Mouse (Mus musculus): ENCODE results near the gene Sf3a3. TPM values are rescaled to one million over a fixed set of nuclear protein-coding genes. Genes with fewer than 3 reads are reported as not detected.

The Sf3a3 gene
- polyA plus RNA-seq, 1 experiment from 2014 or later: 134 TPM

DNA sequence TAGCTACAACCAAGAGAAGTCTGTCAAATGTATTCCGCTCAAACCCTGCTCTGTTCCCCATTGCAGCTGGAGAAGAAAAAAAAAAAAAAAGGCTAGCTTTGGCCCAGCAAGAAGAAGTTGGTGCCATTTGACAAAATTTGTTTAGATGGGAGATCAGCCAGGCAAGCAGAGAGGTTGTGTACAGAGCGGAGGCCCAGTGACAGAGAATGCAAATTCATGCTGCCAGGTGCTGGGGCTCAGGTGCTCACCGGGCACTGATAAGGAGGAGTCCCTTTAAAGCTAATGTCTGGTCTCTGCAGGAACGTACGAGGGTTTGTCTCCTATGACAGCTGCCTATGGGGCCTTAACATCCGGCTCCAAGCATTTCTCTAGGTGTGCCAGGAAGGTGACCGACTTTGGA is 32.0 kb downstream of the Sf3a3 start:
- no peaks in the 10 kb centered on the region for H3K9me3 ChIP-seq (ENCODE audit: control insufficient read depth, low read length)
- no peak overlapping the region for H3K4me2 ChIP-seq (ENCODE audit: low read depth, low read length)
- no peaks in the 10 kb centered on the region for H3K27me3 ChIP-seq (ENCODE audit: control insufficient read depth, insufficient read depth, low read depth, low read length)
- no peak overlapping the region for H3K27ac ChIP-seq (ENCODE audit: low read length)
- H3K36me3 ChIP-seq (ENCODE audit: control insufficient read depth, insufficient read depth, low read length): no peaks in the 10 kb centered on the region
- no peak overlapping the region for H3K4me3 ChIP-seq (ENCODE audit: low read length)
- H3K4me1 ChIP-seq (replicated peaks; ENCODE audit: control insufficient read depth, insufficient read depth, low read length): peaks cover 9% of the 10 kb centered on the region
- no peak overlapping the region for H3K9ac ChIP-seq (ENCODE audit: low read length)
- WGBS: 70% methylated on average over 7 of the region's 7 CpGs
- ATAC-seq (ENCODE audit: low read depth): no peak

DNA sequence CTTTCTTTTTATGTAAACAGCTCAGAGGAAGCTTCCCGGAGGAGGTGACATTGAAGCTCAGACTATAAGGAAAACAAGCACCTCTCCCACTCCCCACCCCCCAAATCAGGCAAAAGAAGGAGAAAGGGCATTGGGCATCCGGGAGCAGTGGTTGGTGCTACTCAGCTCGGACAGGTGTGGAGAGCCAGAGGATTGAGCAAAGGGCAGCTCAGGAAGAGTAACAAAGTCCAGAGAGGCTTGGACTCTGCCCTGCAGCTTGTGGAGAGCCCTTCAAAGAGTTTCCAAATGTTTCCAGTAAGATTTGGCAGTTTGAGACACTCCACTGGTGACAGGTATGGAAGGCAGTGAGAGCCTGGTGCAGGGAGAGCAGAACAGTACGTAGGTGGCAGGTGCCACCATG is 33.3 kb downstream of the Sf3a3 start:
- no peak overlapping the region for H3K4me3 ChIP-seq (ENCODE audit: low read length)
- H3K36me3 ChIP-seq (ENCODE audit: control insufficient read depth, insufficient read depth, low read length): no peaks in the 10 kb centered on the region
- no peak overlapping the region for H3K27ac ChIP-seq (ENCODE audit: low read length)
- no peak for ATAC-seq (ENCODE audit: low read depth)
- H3K9ac ChIP-seq (ENCODE audit: low read length): no peak overlapping the region
- H3K27me3 ChIP-seq (ENCODE audit: control insufficient read depth, insufficient read depth, low read depth, low read length): no peaks in the 10 kb centered on the region
- H3K4me2 ChIP-seq (ENCODE audit: low read depth, low read length): no peak overlapping the region
- 42% methylated on average over 4 of the region's 4 CpGs for WGBS
- no peaks in the 10 kb centered on the region for H3K9me3 ChIP-seq (ENCODE audit: control insufficient read depth, low read length)
- peaks cover 14% of the 10 kb centered on the region for H3K4me1 ChIP-seq (replicated peaks; ENCODE audit: control insufficient read depth, insufficient read depth, low read length)

- peaks cover 26% of the 10 kb centered on the region for H3K4me1 ChIP-seq (replicated peaks; ENCODE audit: control insufficient read depth, insufficient read depth, low read length)
- no peaks in the 10 kb centered on the region for H3K36me3 ChIP-seq (ENCODE audit: control insufficient read depth, insufficient read depth, low read length)
- no peaks in the 10 kb centered on the region for H3K9me3 ChIP-seq (ENCODE audit: control insufficient read depth, low read length)
- H3K9ac ChIP-seq (ENCODE audit: low read length): peak overlapping the region; percentile 78
- ATAC-seq (ENCODE audit: low read depth): peak; percentile 100
- H3K27me3 ChIP-seq (ENCODE audit: control insufficient read depth, insufficient read depth, low read depth, low read length): no peaks in the 10 kb centered on the region
- peak overlapping the region; percentile 89 for H3K4me2 ChIP-seq (ENCODE audit: low read depth, low read length)
- under 1% methylated on average over 75 of the region's 75 CpGs for WGBS
- H3K27ac ChIP-seq (ENCODE audit: low read length): peak overlapping the region; percentile 67
- H3K4me3 ChIP-seq (ENCODE audit: low read length): peak overlapping the region; percentile 83
These were observed 37.0 kb downstream of the Sf3a3 start for GRCm38 (mm10) chr4:124751300-124752250.

DNA sequence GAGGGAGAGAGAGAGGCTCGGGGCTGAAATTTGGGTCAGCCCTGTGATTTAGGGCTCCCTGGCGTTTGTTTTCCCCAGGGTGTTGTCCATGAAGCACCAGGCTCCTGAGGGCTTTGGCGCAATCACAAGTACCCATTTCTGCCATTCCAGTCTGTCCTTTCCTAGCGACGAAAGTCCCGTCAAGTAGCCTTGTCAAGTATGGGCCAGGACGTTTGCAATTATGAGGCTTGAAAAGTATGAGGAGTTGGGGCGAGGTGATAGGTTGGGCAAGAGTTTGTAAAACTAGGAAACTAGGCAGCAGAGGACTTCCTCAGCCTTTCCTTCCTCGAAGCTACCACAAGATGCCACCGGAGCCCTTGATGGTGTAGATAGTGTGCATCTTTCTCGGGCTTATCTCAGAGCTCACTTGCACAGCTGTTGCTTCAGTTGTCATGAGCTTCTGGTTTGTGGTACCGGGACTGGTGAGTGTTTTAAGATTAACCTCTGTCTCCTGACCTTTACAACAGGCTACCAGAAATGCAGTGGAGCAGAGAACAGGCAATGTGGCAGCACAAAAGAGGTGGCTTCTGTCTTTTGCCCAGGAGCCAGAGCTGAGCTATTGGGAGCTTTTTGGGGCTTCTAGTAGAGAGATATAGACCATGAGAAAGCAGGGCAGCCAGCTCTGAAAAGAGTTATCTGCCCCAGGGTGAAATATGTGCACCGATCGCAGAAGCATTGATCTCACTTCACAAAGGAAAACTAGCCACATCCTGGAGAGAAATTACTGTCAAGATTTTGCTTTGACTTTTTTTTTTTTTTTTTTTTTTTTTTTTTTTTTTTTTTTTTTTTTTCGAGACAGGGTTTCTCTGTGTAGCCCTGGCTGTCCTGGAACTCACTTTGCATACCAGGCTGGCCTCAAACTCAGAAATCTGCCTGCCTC is 38.0 kb downstream of the Sf3a3 start:
- peak overlapping the region; percentile 67 for H3K27ac ChIP-seq (ENCODE audit: low read length)
- peaks cover 26% of the 10 kb centered on the region for H3K4me1 ChIP-seq (replicated peaks; ENCODE audit: control insufficient read depth, insufficient read depth, low read length)
- H3K27me3 ChIP-seq (ENCODE audit: control insufficient read depth, insufficient read depth, low read depth, low read length): no peaks in the 10 kb centered on the region
- peak; percentile 23 for ATAC-seq (ENCODE audit: low read depth)
- 13% methylated on average over 14 of the region's 15 CpGs for WGBS
- no peaks in the 10 kb centered on the region for H3K9me3 ChIP-seq (ENCODE audit: control insufficient read depth, low read length)
- H3K9ac ChIP-seq (ENCODE audit: low read length): peak overlapping the region; percentile 78
- H3K36me3 ChIP-seq (ENCODE audit: control insufficient read depth, insufficient read depth, low read length): no peaks in the 10 kb centered on the region
- peak overlapping the region; percentile 89 for H3K4me2 ChIP-seq (ENCODE audit: low read depth, low read length)
- H3K4me3 ChIP-seq (ENCODE audit: low read length): peak overlapping the region; percentile 83

DNA sequence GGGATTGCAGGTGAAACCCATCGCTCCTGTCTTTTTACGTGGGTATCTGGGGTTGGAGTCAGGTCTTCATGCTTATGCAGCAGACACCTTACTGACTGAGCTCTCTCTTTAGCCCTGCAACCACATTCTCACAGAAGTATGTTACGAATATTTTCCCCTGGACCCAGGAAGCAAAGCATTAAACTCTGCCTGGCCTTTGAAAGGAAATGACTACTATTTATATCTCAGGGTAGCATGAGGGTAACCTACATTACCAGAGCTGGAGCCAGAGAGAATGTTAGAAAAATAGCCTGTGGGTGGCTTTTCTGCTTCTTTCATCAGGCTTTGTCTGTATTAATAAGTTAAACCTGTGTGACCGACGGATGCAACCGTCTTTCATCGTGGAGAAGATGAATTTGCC is 41.0 kb downstream of the Sf3a3 start:
- no peak for ATAC-seq (ENCODE audit: low read depth)
- Histone ChIP-seq H3K36me3 (ENCODE audit: control insufficient read depth, insufficient read depth, low read length) (no peaks in the 10 kb centered on the region), H3K27ac (ENCODE audit: low read length) (no peak overlapping the region), H3K9me3 (ENCODE audit: control insufficient read depth, low read length) (no peaks in the 10 kb centered on the region), H3K4me3 (ENCODE audit: low read length) (no peak overlapping the region), H3K4me2 (ENCODE audit: low read depth, low read length) (no peak overlapping the region), H3K9ac (ENCODE audit: low read length) (no peak overlapping the region), H3K4me1 (replicated peaks; ENCODE audit: control insufficient read depth, insufficient read depth, low read length) (peaks cover 32% of the 10 kb centered on the region), H3K27me3 (ENCODE audit: control insufficient read depth, insufficient read depth, low read depth, low read length) (no peaks in the 10 kb centered on the region)
- 51% methylated on average over 7 of the region's 7 CpGs for WGBS

GRCm38 (mm10) chr4:124759305-124759811 is 44.8 kb downstream of the Sf3a3 start:
- Histone ChIP-seq H3K4me1 (replicated peaks; ENCODE audit: control insufficient read depth, insufficient read depth, low read length) (peaks cover 9% of the 10 kb centered on the region), H3K9me3 (ENCODE audit: control insufficient read depth, low read length) (no peaks in the 10 kb centered on the region), H3K36me3 (ENCODE audit: control insufficient read depth, insufficient read depth, low read length) (no peaks in the 10 kb centered on the region), H3K9ac (ENCODE audit: low read length) (no peak overlapping the region), H3K27me3 (ENCODE audit: control insufficient read depth, insufficient read depth, low read depth, low read length) (no peaks in the 10 kb centered on the region), H3K4me2 (ENCODE audit: low read depth, low read length) (no peak overlapping the region), H3K4me3 (ENCODE audit: low read length) (no peak overlapping the region), H3K27ac (ENCODE audit: low read length) (peak overlapping the region; percentile 48; the same call in 1 of the 2 replicates)
- WGBS: 39% methylated on average over 7 of the region's 7 CpGs
- peak; percentile 65; the same call in 1 of the 2 replicates for ATAC-seq (ENCODE audit: low read depth)

GRCm38 (mm10) chr4:124761201-124761600 is 46.6 kb downstream of the Sf3a3 start:
- Histone ChIP-seq H3K27me3 (ENCODE audit: control insufficient read depth, insufficient read depth, low read depth, low read length) (no peaks in the 10 kb centered on the region), H3K9ac (ENCODE audit: low read length) (no peak overlapping the region), H3K27ac (ENCODE audit: low read length) (no peak overlapping the region), H3K9me3 (ENCODE audit: control insufficient read depth, low read length) (no peaks in the 10 kb centered on the region), H3K36me3 (ENCODE audit: control insufficient read depth, insufficient read depth, low read length) (no peaks in the 10 kb centered on the region), H3K4me3 (ENCODE audit: low read length) (no peak overlapping the region), H3K4me1 (replicated peaks; ENCODE audit: control insufficient read depth, insufficient read depth, low read length) (peaks cover 10% of the 10 kb centered on the region), H3K4me2 (ENCODE audit: low read depth, low read length) (no peak overlapping the region)
- WGBS: 23% methylated on average over 1 of the region's 1 CpGs
- ATAC-seq (ENCODE audit: low read depth): no peak

DNA sequence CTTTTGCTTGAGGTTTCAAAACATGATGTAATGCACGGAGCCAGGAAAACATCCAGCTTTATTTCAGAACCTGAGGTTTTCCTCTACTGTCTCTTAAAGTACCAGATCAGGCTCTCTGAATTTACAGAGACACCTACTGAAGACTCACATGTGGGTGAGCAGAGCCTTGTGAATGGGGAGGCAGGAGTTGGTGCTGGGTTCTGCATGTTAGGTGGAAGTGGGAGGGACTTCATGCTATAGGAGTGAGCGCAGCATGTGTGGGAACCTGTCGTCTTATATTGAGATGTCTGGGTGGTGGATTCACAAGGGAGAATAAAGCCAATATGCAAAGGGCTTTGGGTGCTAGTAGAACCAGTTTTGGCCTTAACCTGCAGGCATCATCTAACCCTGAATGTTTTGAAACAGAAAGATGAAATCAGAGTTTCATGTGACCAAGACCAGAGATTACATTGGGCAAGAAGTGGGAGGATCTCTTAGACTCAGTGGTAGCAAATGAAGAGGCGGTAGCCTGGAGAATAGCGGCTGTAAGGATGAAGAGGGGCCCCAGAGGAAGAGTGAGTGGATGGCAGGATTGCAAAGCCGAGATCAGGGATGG is 48.4 kb downstream of the Sf3a3 start:
- H3K9ac ChIP-seq (ENCODE audit: low read length): no peak overlapping the region
- H3K4me1 ChIP-seq (replicated peaks; ENCODE audit: control insufficient read depth, insufficient read depth, low read length): peaks cover 13% of the 10 kb centered on the region
- H3K4me2 ChIP-seq (ENCODE audit: low read depth, low read length): no peak overlapping the region
- ATAC-seq (ENCODE audit: low read depth): no peak
- H3K9me3 ChIP-seq (ENCODE audit: control insufficient read depth, low read length): no peaks in the 10 kb centered on the region
- 80% methylated on average over 6 of the region's 6 CpGs for WGBS
- no peak overlapping the region for H3K4me3 ChIP-seq (ENCODE audit: low read length)
- no peak overlapping the region for H3K27ac ChIP-seq (ENCODE audit: low read length)
- H3K27me3 ChIP-seq (ENCODE audit: control insufficient read depth, insufficient read depth, low read depth, low read length): no peaks in the 10 kb centered on the region
- H3K36me3 ChIP-seq (ENCODE audit: control insufficient read depth, insufficient read depth, low read length): no peaks in the 10 kb centered on the region

All from lung, embryonic 16.5 days (tissue).